Mouse (Mus musculus) forebrain, embryonic 13.5 days (tissue): ENCODE measurements around the gene Gmds. TPM values are rescaled to one million over a fixed set of nuclear protein-coding genes. Genes with fewer than 3 reads are reported as not detected.

Source experiments
- ATAC-seq: fragments of 200-750 bp; cut with Nextera tagmentation; 2 replicates; pipeline ENCODE4 v1.8.0; 2017
- H3K27ac ChIP-seq: fragments of 300-500 bp; sonication (generic); 2 replicates; pipeline ENCODE4 v1.5.1; 2015; ENCODE audit warnings: inconsistent platforms, mild to moderate bottlenecking, moderate library complexity
- H3K27me3 ChIP-seq: fragments of 300-500 bp; sonication (generic); 2 replicates; pipeline ENCODE4 v1.6.1; 2015; ENCODE audit warnings: mild to moderate bottlenecking, inconsistent platforms
- H3K36me3 ChIP-seq: fragments of 300-500 bp; sonication (generic); 2 replicates; pipeline ENCODE4 v1.6.1; 2015; ENCODE audit warnings: mild to moderate bottlenecking, inconsistent platforms; ENCODE audit not compliant: poor library complexity, severe bottlenecking
- H3K4me1 ChIP-seq: fragments of 300-500 bp; sonication (generic); 2 replicates; pipeline ENCODE4 v1.6.1; 2015; ENCODE audit warnings: inconsistent platforms
- H3K4me2 ChIP-seq: fragments of 300-500 bp; sonication (generic); 2 replicates; pipeline ENCODE4 v1.6.1; 2015; ENCODE audit warnings: inconsistent platforms, mild to moderate bottlenecking, moderate library complexity
- H3K4me3 ChIP-seq: fragments of 300-500 bp; sonication (generic); 2 replicates; pipeline ENCODE4 v1.5.1; 2015; ENCODE audit warnings: mild to moderate bottlenecking, inconsistent platforms
- H3K9ac ChIP-seq: fragments of 300-500 bp; sonication (generic); 2 replicates; pipeline ENCODE4 v1.6.1; 2015; ENCODE audit warnings: mild to moderate bottlenecking, inconsistent platforms
- H3K9me3 ChIP-seq: fragments of 300-500 bp; sonication (generic); replicated peaks from 2 replicates; pipeline ENCODE4 v1.6.1; 2016; ENCODE audit warnings: inconsistent platforms
- WGBS: fragments of 180-500 bp; shearing (Covaris S2); methylation state at CpG from one replicate; pipeline ENCODE4 v1.1.7; 2015; 5-methylcytosine and 5-hydroxymethylcytosine counted together
- polyA plus RNA-seq: library from polyadenylated mRNA; unstranded; fragments of >200 nt; fragmentation: Nextera tagmentation; extraction: Ambion mirVana; gene quantifications from 2 replicates; pipeline ENCODE4 v1.2.1, GENCODE M21; 2015

The Gmds gene
- polyA plus RNA-seq, 1 experiment from 2014 or later = 28.5 TPM

DNA sequence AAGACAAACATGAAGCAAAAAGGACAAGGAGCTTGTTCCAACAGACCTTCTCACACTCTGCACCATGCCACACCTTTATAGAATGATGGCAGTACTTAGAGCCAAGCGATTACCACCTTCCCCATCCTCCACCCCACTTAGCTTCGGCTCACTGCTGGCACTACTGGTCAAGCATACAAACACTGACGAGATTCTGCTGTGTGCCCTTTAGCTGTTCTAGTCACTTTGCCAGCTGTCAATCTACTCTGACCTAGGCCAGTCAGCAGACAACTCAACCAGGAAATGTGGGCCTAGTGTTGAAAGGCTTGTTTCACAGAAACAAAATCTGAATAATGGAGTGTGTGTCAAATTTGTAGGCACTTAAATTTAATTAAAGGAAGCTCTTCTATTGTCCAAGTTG lies 464.1 kb downstream of the Gmds start:
- Histone ChIP-seq H3K4me1 (no peaks in the 10 kb centered on the region), H3K27ac (no peak overlapping the region), H3K4me3 (no peak overlapping the region), H3K9me3 (no peaks in the 10 kb centered on the region), H3K4me2 (no peak overlapping the region), H3K36me3 (no peaks in the 10 kb centered on the region), H3K27me3 (no peaks in the 10 kb centered on the region), H3K9ac (no peak overlapping the region)
- 64% methylated on average over 3 of the region's 3 CpGs for WGBS
- ATAC-seq = no peak

DNA sequence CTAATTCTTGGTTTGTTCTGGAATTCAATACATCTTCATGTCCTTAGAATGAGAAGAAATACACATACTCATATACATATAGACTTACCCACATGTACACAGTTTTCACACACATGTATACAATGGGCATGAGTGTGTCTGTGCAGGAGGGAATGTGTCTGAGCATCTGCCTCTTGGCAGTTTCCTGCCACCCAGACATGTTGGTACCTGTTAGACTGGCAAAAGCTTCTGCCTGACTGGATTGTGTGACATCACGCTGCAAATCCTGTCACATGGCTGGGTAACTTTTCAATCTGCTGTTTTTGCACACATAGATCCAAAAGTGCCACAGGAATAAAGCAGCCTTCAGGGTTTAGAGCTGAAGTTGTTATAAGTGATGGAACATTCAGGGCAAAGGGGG lies 465.3 kb downstream of the Gmds start:
- ATAC-seq = 0 out of 2 replicates have a peak, but pooled peaks have one; percentile 24
- Histone ChIP-seq H3K9me3 (no peaks in the 10 kb centered on the region), H3K27ac (no peak overlapping the region), H3K4me1 (no peaks in the 10 kb centered on the region), H3K4me2 (no peak overlapping the region), H3K36me3 (no peaks in the 10 kb centered on the region), H3K4me3 (no peak overlapping the region), H3K27me3 (no peaks in the 10 kb centered on the region), H3K9ac (no peak overlapping the region)
- 85% methylated on average over 1 of the region's 1 CpGs for WGBS

DNA sequence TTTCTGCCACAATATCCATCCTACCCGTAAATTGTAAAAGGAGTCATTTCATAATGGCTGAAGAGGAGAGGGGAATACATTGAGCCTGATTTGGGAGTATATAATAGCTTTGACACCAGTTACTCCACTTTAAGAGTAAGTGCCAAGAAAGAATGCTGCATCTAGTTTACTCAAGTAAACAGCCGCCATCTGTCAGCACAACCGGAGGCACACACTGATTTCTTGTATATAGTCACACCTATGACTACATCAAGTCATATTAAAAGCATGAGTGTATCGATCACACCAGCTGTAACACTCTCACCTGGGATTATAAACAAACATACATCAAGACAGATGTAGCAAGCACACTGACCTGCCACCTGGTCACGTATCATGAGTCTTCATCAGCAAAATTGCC lies 473.8 kb downstream of the Gmds start:
- Histone ChIP-seq H3K9ac (no peak overlapping the region), H3K4me3 (no peak overlapping the region), H3K27ac (no peak overlapping the region), H3K4me1 (no peaks in the 10 kb centered on the region), H3K9me3 (no peaks in the 10 kb centered on the region), H3K36me3 (no peaks in the 10 kb centered on the region), H3K4me2 (no peak overlapping the region), H3K27me3 (no peaks in the 10 kb centered on the region)
- WGBS = 82% methylated on average over 5 of the region's 5 CpGs
- peak; percentile 57; the same call in 1 of the 2 replicates for ATAC-seq

DNA sequence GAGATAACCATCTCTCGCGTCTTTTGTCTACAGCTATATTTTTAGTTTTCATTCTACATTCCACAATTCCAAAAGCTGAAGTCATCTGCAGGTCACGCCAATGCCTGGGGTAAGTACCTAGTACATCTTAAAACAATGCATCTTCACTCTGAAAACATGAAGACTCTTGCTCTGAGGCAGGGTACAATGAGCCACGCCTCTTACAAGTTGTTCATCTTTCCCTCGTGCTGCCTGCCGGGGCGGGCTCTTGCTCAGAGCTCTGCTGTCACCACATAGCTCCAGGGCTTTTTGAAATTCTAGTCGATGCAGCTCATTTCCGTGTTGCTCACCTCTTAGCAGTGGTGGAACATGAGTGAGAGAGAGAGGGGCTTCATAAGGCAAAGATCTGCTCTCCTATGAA lies 475.1 kb downstream of the Gmds start:
- no peak overlapping the region for H3K4me2 ChIP-seq
- WGBS = 84% methylated on average over 9 of the region's 9 CpGs
- no peaks in the 10 kb centered on the region for H3K4me1 ChIP-seq
- no peak overlapping the region for H3K9ac ChIP-seq
- H3K4me3 ChIP-seq = no peak overlapping the region
- H3K36me3 ChIP-seq = no peaks in the 10 kb centered on the region
- H3K27ac ChIP-seq = no peak overlapping the region
- no peak for ATAC-seq
- H3K9me3 ChIP-seq = no peaks in the 10 kb centered on the region
- H3K27me3 ChIP-seq = no peaks in the 10 kb centered on the region

DNA sequence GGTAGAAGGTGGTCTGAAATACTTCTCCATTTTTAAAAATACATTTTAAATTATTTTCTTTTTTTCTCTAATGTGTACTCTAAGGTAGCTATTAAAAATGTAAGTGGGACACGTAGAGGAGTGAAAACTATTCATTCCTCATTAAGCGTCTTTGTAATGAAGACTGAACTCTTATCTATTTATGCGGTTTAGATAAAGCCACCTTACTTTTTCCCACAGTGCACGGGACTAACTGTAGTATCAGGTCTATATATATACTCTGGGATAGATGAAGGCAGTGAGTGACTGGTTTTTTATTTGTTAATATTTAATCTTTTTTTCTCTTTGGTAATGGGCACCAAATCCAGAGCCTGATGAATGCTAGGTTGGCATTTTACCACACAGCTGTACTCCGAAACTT lies 478.3 kb downstream of the Gmds start:
- no peak overlapping the region for H3K9ac ChIP-seq
- no peak overlapping the region for H3K4me2 ChIP-seq
- H3K4me3 ChIP-seq = no peak overlapping the region
- WGBS = 91% methylated on average over 5 of the region's 5 CpGs
- H3K9me3 ChIP-seq = no peaks in the 10 kb centered on the region
- no peak for ATAC-seq
- H3K36me3 ChIP-seq = no peaks in the 10 kb centered on the region
- no peak overlapping the region for H3K27ac ChIP-seq
- no peaks in the 10 kb centered on the region for H3K4me1 ChIP-seq
- no peaks in the 10 kb centered on the region for H3K27me3 ChIP-seq

DNA sequence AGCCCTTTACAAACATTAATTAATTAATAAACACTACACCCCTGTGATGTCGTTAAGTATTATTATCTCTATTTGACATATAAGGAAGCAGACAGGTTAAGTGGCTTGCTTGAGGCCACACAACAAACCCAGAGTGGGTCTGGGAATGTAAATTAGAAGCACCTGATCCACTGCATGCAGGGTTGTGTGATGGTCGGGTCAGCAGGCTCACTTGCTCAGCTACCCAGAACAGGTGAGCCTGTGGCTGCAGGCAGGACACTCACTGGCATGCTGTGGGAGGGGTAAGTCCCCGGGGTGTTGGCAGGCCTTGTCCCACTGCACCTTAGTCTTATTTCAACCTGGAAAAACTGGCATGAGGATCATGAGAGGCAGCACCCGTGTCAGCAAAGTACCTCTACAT lies 484.5 kb downstream of the Gmds start:
- ATAC-seq = no peak
- no peaks in the 10 kb centered on the region for H3K36me3 ChIP-seq
- no peak overlapping the region for H3K27ac ChIP-seq
- no peak overlapping the region for H3K4me3 ChIP-seq
- no peaks in the 10 kb centered on the region for H3K27me3 ChIP-seq
- H3K9me3 ChIP-seq = no peaks in the 10 kb centered on the region
- H3K4me1 ChIP-seq = no peaks in the 10 kb centered on the region
- no peak overlapping the region for H3K9ac ChIP-seq
- no peak overlapping the region for H3K4me2 ChIP-seq
- 73% methylated on average over 4 of the region's 4 CpGs for WGBS

DNA sequence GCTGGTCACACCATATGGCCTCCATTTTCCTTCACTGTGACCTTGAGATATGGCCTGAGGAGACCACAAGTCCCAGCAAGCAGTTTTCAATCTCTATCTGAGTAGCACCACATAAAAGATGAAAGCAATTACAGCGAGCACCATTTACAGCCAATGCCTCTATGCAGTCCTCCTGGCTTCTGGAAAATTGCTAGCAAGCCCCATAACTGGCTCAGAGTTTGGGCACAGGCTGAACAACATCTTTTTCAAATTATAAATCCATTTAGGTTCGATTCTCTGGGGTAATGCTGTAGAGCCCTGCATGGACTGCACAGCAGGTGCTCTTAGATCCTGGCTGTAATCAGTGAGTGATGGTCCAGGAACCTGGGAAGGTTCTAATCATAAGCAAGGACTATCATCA lies 485.0 kb downstream of the Gmds start:
- Histone ChIP-seq H3K9me3 (no peaks in the 10 kb centered on the region), H3K4me1 (no peaks in the 10 kb centered on the region), H3K4me2 (no peak overlapping the region), H3K27ac (no peak overlapping the region), H3K4me3 (no peak overlapping the region), H3K36me3 (no peaks in the 10 kb centered on the region), H3K27me3 (no peaks in the 10 kb centered on the region), H3K9ac (no peak overlapping the region)
- 65% methylated on average over 2 of the region's 2 CpGs for WGBS
- no peak for ATAC-seq

DNA sequence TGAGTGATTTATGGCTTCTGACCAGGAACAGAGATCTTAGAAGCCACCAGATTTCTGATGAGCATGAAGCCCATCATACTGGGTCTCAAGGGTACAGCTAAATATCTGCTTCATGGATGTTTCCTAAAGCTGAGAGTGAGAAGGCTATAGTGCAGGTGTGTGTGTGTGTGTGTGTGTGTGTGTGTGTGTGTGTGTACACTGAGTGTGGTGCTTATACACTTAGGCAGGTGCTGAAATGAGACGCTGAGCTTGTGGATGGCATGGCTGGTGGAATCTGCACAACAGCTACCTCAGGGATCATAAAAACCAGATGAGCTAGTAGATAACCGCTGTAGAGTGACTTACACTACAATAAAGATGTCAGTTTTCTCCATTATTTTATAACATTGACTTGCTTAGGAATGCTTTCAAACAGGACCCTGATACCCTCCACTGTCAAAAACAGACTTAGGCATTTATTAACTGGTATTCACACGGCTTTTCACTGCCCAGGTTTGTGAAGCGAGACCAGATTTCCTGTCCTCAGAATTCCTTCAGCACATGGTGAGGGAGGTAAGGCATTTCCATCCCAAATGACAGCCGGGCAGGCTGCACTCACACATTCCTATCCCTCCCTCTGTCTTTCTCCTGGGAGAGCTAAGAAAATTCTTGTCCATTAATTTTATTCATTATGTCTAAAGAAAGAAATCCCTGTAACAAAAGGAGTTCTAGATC lies 489.1 kb downstream of the Gmds start:
- Histone ChIP-seq H3K9me3 (no peaks in the 10 kb centered on the region), H3K27me3 (no peaks in the 10 kb centered on the region), H3K4me2 (no peak overlapping the region), H3K36me3 (no peaks in the 10 kb centered on the region), H3K4me1 (no peaks in the 10 kb centered on the region), H3K4me3 (no peak overlapping the region), H3K9ac (no peak overlapping the region), H3K27ac (no peak overlapping the region)
- ATAC-seq = no peak
- WGBS = 54% methylated on average over 5 of the region's 5 CpGs

DNA sequence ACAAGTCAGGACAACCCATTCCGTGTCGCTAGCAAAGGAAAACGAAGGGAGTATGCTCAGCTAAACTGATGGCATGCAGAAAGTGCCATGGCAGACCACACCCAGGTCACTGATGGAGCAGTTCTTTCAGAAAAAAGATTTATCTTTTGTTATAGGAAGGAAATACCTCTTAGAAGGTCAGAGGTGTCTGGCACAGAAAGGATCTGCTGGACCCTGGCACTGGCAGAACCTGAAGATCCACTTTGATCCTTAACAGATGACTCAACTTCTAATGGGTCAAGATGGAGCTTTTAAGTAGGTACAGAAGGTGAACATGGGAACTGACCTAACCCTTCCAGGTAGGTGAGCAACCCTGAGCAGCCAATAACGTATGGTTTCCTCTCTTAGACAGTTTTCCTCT lies 502.7 kb downstream of the Gmds start:
- no peaks in the 10 kb centered on the region for H3K9me3 ChIP-seq
- no peaks in the 10 kb centered on the region for H3K27me3 ChIP-seq
- no peaks in the 10 kb centered on the region for H3K4me1 ChIP-seq
- no peak overlapping the region for H3K9ac ChIP-seq
- no peak for ATAC-seq
- no peak overlapping the region for H3K27ac ChIP-seq
- WGBS = 87% methylated on average over 4 of the region's 4 CpGs
- no peak overlapping the region for H3K4me3 ChIP-seq
- H3K4me2 ChIP-seq = no peak overlapping the region
- H3K36me3 ChIP-seq = no peaks in the 10 kb centered on the region

DNA sequence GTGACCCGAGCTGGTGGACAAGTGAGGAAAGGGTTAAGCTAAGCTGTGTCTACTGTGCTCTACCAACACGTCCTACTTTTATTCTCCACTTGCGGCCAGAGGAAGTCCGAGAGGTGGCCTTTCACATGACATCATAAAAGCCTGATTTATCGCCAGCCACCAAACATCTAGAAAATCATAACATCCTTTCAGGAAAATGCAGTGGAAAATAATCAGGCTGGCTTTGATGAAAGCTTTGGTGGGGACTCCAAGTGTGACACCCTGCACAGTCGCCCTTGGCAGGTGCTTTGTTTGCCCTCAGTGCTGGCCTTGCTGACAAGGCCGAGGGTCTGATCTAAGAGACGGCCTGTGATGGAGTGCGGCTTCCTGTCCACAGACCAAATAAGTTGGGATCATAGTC lies 508.2 kb downstream of the Gmds start:
- Histone ChIP-seq H3K36me3 (no peaks in the 10 kb centered on the region), H3K9ac (no peak overlapping the region), H3K9me3 (no peaks in the 10 kb centered on the region), H3K27me3 (no peaks in the 10 kb centered on the region), H3K27ac (no peak overlapping the region), H3K4me3 (no peak overlapping the region), H3K4me2 (no peak overlapping the region), H3K4me1 (no peaks in the 10 kb centered on the region)
- no peak for ATAC-seq
- 72% methylated on average over 9 of the region's 9 CpGs for WGBS

DNA sequence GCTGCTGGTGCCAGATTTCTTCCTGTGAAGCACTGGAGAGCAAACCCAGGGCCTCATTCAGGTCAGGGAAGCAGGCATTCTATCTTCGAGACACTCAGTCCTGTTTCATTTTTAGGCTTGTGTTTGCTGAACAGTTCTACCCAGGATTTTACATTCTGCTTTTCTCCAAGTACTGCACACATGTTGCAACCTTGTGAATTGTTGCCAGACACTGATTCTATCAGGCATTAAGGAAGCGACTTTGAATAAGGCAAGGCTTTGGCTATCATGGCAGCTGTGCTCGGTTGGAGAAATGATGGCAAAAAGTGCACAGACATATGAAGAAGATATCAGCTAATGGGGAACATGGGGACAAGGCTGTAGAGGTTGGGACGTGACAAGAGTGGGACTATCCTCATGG lies 510.1 kb downstream of the Gmds start:
- H3K4me1 ChIP-seq = no peaks in the 10 kb centered on the region
- 88% methylated on average over 4 of the region's 4 CpGs for WGBS
- no peak overlapping the region for H3K9ac ChIP-seq
- H3K27me3 ChIP-seq = peaks cover 6% of the 10 kb centered on the region; the same call in 1 of the 2 replicates
- H3K36me3 ChIP-seq = no peaks in the 10 kb centered on the region
- no peak overlapping the region for H3K4me3 ChIP-seq
- H3K9me3 ChIP-seq = no peaks in the 10 kb centered on the region
- H3K27ac ChIP-seq = no peak overlapping the region
- no peak for ATAC-seq
- H3K4me2 ChIP-seq = no peak overlapping the region

DNA sequence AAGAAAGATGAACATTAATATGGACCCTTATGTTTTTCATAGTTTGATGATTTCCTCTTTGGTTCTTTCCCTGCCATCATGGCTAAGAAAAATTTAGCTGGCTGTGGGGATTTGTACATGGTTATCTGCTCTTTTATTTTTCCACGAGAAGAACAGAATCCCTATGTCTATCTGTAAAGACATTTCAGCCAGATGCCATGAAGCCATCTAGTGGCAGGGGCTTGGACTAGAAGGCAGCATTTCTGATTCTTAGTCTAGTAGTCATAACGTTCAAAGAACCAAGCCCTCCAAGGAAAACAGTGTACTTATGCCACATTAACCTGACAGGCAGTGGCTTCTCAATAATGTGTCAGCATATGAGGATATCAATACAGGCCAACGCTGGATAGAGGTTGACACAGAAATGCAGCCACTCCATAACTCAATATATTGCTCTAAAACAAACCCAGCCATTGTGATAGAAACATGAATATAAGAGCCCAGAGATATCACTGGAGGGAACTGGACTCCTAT lies 510.7 kb downstream of the Gmds start:
- no peak overlapping the region for H3K4me2 ChIP-seq
- no peak overlapping the region for H3K4me3 ChIP-seq
- no peaks in the 10 kb centered on the region for H3K4me1 ChIP-seq
- WGBS = 68% methylated on average over 3 of the region's 3 CpGs
- no peaks in the 10 kb centered on the region for H3K9me3 ChIP-seq
- no peak for ATAC-seq
- no peak overlapping the region for H3K9ac ChIP-seq
- H3K27me3 ChIP-seq = peaks cover 9% of the 10 kb centered on the region
- no peak overlapping the region for H3K27ac ChIP-seq
- H3K36me3 ChIP-seq = no peaks in the 10 kb centered on the region

DNA sequence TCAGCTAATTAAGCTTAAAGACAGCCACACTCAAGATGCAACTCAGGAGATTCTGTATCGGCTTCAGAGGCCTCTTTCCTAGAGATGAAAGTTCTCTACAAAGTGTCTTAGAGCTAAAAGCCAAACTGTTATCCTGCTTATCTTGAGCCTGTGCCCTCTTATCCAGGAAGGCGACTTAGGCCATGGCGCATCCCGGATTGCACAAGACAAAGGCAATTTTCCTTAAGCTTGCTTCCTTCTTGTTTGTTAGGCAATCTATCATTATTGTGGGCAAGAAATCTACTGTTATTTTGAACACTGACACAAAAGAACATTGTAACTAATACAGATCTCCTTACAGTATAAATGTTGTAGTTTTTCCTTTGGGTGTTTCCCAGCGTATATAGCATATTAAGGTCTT lies 511.4 kb downstream of the Gmds start:
- WGBS = 76% methylated on average over 5 of the region's 5 CpGs

More for the DNA sequence above, 511.4 kb downstream of the Gmds start:
- Histone ChIP-seq H3K9ac (no peak overlapping the region), H3K27me3 (peaks cover 12% of the 10 kb centered on the region), H3K9me3 (no peaks in the 10 kb centered on the region), H3K4me1 (no peaks in the 10 kb centered on the region), H3K36me3 (no peaks in the 10 kb centered on the region), H3K4me2 (no peak overlapping the region), H3K4me3 (no peak overlapping the region), H3K27ac (no peak overlapping the region)
- no peak for ATAC-seq
